Mouse (Mus musculus): ENCODE results near the gene Tctn1.

GRCm38 (mm10) chr5:122280422-122280826, 16.2 kb upstream of the Tctn1 start:
- TF ChIP-seq CTCF (IDR thresholded peaks at IDR 0.05; ENCODE audit: low read depth) (no peak), EP300 (IDR thresholded peaks at IDR 0.05; ENCODE audit: low read depth) (no peak)
